8 mouse cellular contexts compared by ENCODE assay signal in genomic region chr2:78869721-78870442, GRCm38 (mm10). TPM values are rescaled to one million over a fixed set of nuclear protein-coding genes. Genes with fewer than 3 reads are reported as not detected.
DNase-seq lines count a peak whose midpoint lies in the region; ATAC-seq and TF ChIP-seq lines count a peak whose summit lies in the region.

No protein-coding gene starts in this region.

- H3K4me1 ChIP-seq in testis, adult 2 months (ENCODE audit: control insufficient read depth, insufficient read depth, low read length): peaks cover 2% of the 10 kb centered on the region
- peaks cover 36% of the 10 kb centered on the region for H3K4me1 ChIP-seq in forebrain, embryonic 15.5 days
- peaks cover 49% of the 10 kb centered on the region for H3K4me1 ChIP-seq in liver, embryonic 15.5 days (replicated peaks)
- H3K4me1 ChIP-seq in neural tube, embryonic 13.5 days (replicated peaks): peaks cover 39% of the 10 kb centered on the region

- 0 out of 2 replicates have a peak, but pooled peaks have one; percentile 11 for TF ChIP-seq POLR2A in testis, adult 2 months (IDR thresholded peaks at IDR 0.05; ENCODE audit: control insufficient read depth, low read depth, low read length)

- no peak for DNase-seq in testis, postnatal 14 days (ENCODE audit: low spot score)
- peak; percentile 40 for DNase-seq in c-Kit-negative CD71-positive TER-119-positive erythroid progenitor cells, embryonic 14.5 days (ENCODE audit: low read depth, low spot score)
- DNase-seq in induced T-regulatory cell, adult 2 months (ENCODE audit: low read depth): peak; percentile 57
- no peak for DNase-seq in natural killer cell, adult 2 months (ENCODE audit: low spot score in 2 of 2)

- TF ChIP-seq CTCF in testis, adult 2 months (IDR thresholded peaks at IDR 0.05; ENCODE audit: control insufficient read depth, insufficient read depth, insufficient replicate concordance, low read depth, low read length): no peak

- peak overlapping the region; percentile 97 for H3K9ac ChIP-seq in forebrain, embryonic 15.5 days (replicated peaks)
- peak overlapping the region; percentile 100 for H3K9ac ChIP-seq in liver, embryonic 15.5 days
- peak overlapping the region; percentile 99 for H3K9ac ChIP-seq in neural tube, embryonic 13.5 days

- H3K4me3 ChIP-seq in testis, adult 2 months (ENCODE audit: control insufficient read depth, low read depth, low read length): peak overlapping the region; percentile 90
- H3K4me3 ChIP-seq in forebrain, embryonic 15.5 days: peak overlapping the region; percentile 80
- peak overlapping the region; percentile 99 for H3K4me3 ChIP-seq in liver, embryonic 15.5 days (replicated peaks)
- peak overlapping the region; percentile 75 for H3K4me3 ChIP-seq in neural tube, embryonic 13.5 days

- no peaks in the 10 kb centered on the region for H3K9me3 ChIP-seq in forebrain, embryonic 15.5 days
- no peaks in the 10 kb centered on the region for H3K9me3 ChIP-seq in liver, embryonic 15.5 days (replicated peaks)
- no peaks in the 10 kb centered on the region for H3K9me3 ChIP-seq in neural tube, embryonic 13.5 days

- ATAC-seq in forebrain, embryonic 15.5 days (replicated peaks): no peak
- 0 out of 2 replicates have a peak, but pooled peaks have one; percentile 12 for ATAC-seq in liver, embryonic 15.5 days (ENCODE audit: insufficient read depth)
- peak; percentile 10; the same call in 1 of the 2 replicates for ATAC-seq in neural tube, embryonic 13.5 days (ENCODE audit: low read depth)

- peak overlapping the region; percentile 70 for H3K27ac ChIP-seq in testis, adult 2 months (ENCODE audit: control insufficient read depth, insufficient read depth, low read depth, low read length)
- H3K27ac ChIP-seq in forebrain, embryonic 15.5 days (replicated peaks): peak overlapping the region; percentile 97
- H3K27ac ChIP-seq in liver, embryonic 15.5 days (replicated peaks): peak overlapping the region; percentile 94
- H3K27ac ChIP-seq in neural tube, embryonic 13.5 days (replicated peaks): peak overlapping the region; percentile 99

- H3K4me2 ChIP-seq in forebrain, embryonic 15.5 days (replicated peaks): peak overlapping the region; percentile 48
- peak overlapping the region; percentile 83 for H3K4me2 ChIP-seq in liver, embryonic 15.5 days
- peak overlapping the region; percentile 79 for H3K4me2 ChIP-seq in neural tube, embryonic 13.5 days

- no peaks in the 10 kb centered on the region for H3K27me3 ChIP-seq in testis, adult 2 months (ENCODE audit: control insufficient read depth, insufficient read depth, low read length)
- no peaks in the 10 kb centered on the region for H3K27me3 ChIP-seq in forebrain, embryonic 15.5 days
- no peaks in the 10 kb centered on the region for H3K27me3 ChIP-seq in liver, embryonic 15.5 days
- H3K27me3 ChIP-seq in neural tube, embryonic 13.5 days: no peaks in the 10 kb centered on the region

- H3K36me3 ChIP-seq in testis, adult 2 months (ENCODE audit: control insufficient read depth, insufficient read depth, low read length): no peaks in the 10 kb centered on the region
- no peaks in the 10 kb centered on the region for H3K36me3 ChIP-seq in forebrain, embryonic 15.5 days
- peaks cover 29% of the 10 kb centered on the region for H3K36me3 ChIP-seq in liver, embryonic 15.5 days (replicated peaks)
- no peaks in the 10 kb centered on the region for H3K36me3 ChIP-seq in neural tube, embryonic 13.5 days

- 1% methylated on average over 35 of the region's 35 CpGs for WGBS in forebrain, embryonic 15.5 days
- WGBS in liver, embryonic 15.5 days (ENCODE audit: insufficient replicate concordance): 3% methylated on average over 35 of the region's 35 CpGs
- 1% methylated on average over 35 of the region's 35 CpGs for WGBS in neural tube, embryonic 13.5 days

RNA-seq across cellular contexts. Expression of gene Ube2e3, which starts 2.0 kb away (rescaled TPM):
- 14.8 and 16.5 TPM in 2 replicates for polyA plus RNA-seq in testis, adult 2 months (2012; rRNA removed)
- polyA plus RNA-seq in forebrain, embryonic 15.5 days (2015; fragmentation: Nextera tagmentation; extraction: Ambion mirVana): 259 and 261 TPM in 2 replicates
- 88.8 and 97.1 TPM in 2 replicates for polyA plus RNA-seq in liver, embryonic 15.5 days (2015; fragmentation: Nextera tagmentation; extraction: Ambion mirVana)
- 271 and 280 TPM in 2 replicates for polyA plus RNA-seq in neural tube, embryonic 13.5 days (2015; fragmentation: Nextera tagmentation; extraction: Ambion mirVana)

Comparison
In these comparisons a context has a peak if more than half of its experiments do, and no peak if none do; other contexts are left out.
1. DNase-seq: peak in c-Kit-negative CD71-positive TER-119-positive erythroid progenitor cells, embryonic 14.5 days (single experiment) and induced T-regulatory cell, adult 2 months (single experiment); none in testis, postnatal 14 days (single experiment) and natural killer cell, adult 2 months (0 of 2).
2. Peak in every context shown above with its lines, with median percentiles within 50 percentile points of each other: H3K27ac ChIP-seq, H3K4me3 ChIP-seq, H3K4me2 ChIP-seq and H3K9ac ChIP-seq.